Mouse (Mus musculus) 3T3-L1 (cell line): ENCODE measurements around the gene Olfr871.
"Not testable (repeated sequence)": the region's sequence is repeated elsewhere in the genome, so short reads cannot be mapped to it uniquely, and the experiment has no call there.

Experiments
- DNase-seq: peaks from one replicate; pipeline ENCODE4 v3.0.0-alpha.2; 2015; ENCODE audit warnings: low read depth, low spot score

The Olfr871 gene

GRCm38 (mm10) chr9:20211907-20212306 lies at the start of gene Olfr871:
TSS of gene Olfr871 (plus strand) at chr9:20212207.
- no peak for DNase-seq

GRCm38 (mm10) chr9:20173957-20174356 lies 38.0 kb upstream of the Olfr871 start, which contains the start of gene Olfr870:
TSS of gene Olfr870 (minus strand) at chr9:20174057.
- DNase-seq, result no peak

GRCm38 (mm10) chr9:20179463-20179862 lies 32.5 kb upstream of the Olfr871 start:
- peak; percentile 2 for DNase-seq

GRCm38 (mm10) chr9:20202131-20202530 lies 9.9 kb upstream of the Olfr871 start:
- no peak for DNase-seq

- not testable (repeated sequence) for DNase-seq
Measured at GRCm38 (mm10) chr9:20203413-20203984, 8.5 kb upstream of the Olfr871 start.

- DNase-seq, result no peak
Measured at GRCm38 (mm10) chr9:20210812-20211211, 1.2 kb upstream of the Olfr871 start.

GRCm38 (mm10) chr9:20211477-20211876 lies 530 bp upstream of the Olfr871 start:
- no peak for DNase-seq

- DNase-seq, result no peak
Measured at GRCm38 (mm10) chr9:20236819-20237218, 24.8 kb downstream of the Olfr871 start, which contains the start of gene Olfr872. TSS of gene Olfr872 (plus strand) at chr9:20237119.

- no peak for DNase-seq
Measured at GRCm38 (mm10) chr9:20237378-20237777, 25.4 kb downstream of the Olfr871 start.
